Mouse (Mus musculus) embryonic stem cell, embryonic (primary cell): ENCODE results near the gene Tnip1.

ENCODE experiments used
- CTCF ChIA-PET, 4 experiments: fragments of 300-600 bp in 2 of 4; fragments of 350-600 bp in 2 of 4; sonication (Branson Sonifier 250); formaldehyde crosslinking; loops; one replicate each; lab custom pipeline; 2022; ENCODE audit warnings: inconsistent platforms in 2 of 4; lab: Charles Lee
- POLR2A ChIA-PET, 4 experiments: fragments of 300-600 bp in 2 of 4; fragments of 350-600 bp in 2 of 4; sonication (Branson Sonifier 250); formaldehyde crosslinking; loops; one replicate each; lab custom pipeline; 2022; ENCODE audit warnings: antibody characterized with exemption in 4 of 4, inconsistent platforms in 1 of 4; lab: Charles Lee

Tnip1 gene

DNA sequence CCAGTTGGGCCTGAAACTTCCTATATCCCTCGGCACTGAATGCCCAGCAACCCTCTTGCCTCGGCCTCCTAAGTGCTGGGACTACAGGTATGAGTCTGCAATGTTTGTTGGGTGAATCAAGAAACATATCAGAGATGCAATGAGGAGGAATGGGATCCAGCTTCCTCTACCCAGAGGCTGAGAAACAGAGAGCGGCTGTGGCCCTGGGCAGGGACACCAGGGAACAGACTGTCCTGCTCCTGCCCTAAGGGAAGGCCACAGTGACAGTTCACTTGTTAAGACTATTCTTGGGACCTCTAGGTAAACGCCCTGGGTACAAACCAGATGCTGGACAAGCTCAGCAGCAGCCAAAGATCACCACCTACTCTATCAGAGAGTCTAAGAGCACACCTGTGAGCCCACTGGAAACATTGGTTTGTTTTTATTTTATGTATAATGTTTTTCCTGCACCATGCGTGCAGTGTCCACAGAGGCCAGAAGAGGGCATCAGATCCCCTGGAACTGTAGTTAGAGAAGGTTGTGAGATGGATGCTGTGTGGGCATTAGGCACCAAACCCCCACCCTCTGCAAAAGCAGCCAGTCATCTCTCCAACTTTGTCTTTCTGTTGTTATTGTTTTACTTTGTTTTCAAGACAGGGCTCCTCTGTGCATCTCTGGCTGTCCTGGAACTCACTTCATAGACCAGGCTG is 31.2 kb downstream of the Tnip1 start:
- CTCF ChIA-PET: interaction anchor here (0.6 to 4.8 kb wide), 14 partner anchors 10 to 227 kb away, joined by 3 to 114 read pairs (median 6); no protein-coding TSS in a partner anchor

DNA sequence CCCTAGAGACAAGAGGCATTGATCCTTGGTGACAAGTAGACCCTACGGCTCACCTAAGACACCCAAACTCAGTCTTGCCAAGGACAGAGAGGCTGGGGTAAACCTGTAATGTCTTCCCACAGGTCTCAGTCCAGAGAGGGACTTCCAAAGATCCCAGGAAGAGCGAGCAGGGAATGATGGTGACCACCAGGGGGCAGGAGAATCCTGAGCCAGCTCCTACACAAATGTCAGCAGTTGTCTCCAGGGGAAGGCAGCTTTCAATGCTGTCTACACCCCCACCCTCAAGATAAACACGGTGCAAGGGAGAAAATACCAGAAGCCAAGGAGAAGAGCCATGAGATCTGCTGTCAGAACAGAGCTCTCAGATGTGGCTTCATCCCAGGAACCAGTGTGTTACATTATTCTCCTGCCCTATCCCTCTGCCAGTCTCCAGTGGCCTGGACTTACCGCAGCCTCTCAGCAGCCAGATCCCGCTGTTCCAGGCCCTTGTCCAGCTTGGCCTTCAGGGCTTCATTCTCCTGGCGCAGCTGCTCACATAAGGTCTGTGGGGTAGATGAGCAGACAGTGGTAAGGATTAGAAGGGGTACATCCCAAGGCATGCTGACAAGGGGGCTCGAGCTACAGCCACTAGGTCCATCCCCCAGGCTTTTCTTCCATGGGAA is 32.3 kb downstream of the Tnip1 start:
- CTCF ChIA-PET: interaction anchor here (0.6 to 4.8 kb wide), 45 partner anchors 9 to 1238 kb away, joined by 3 to 114 read pairs (median 4); partner anchors contain the start of genes Cdc42se2 (in 1 of the 4) and Tnip1 (in 1 of the 4)
- POLR2A ChIA-PET: interaction anchor here in 3 of 4 experiments (0.6 to 3.0 kb wide), 25 partner anchors 8 to 550 kb away, joined by 3 to 17 read pairs (median 5); partner anchors contain the start of genes Tnip1 (in 2 of the 3), Gpx3 (in 1 of the 3) and Rapgef6 (in 1 of the 3)

More for the DNA sequence above, 31.2 kb downstream of the Tnip1 start:
- POLR2A ChIA-PET: interaction anchor here in 2 of 4 experiments (1.3 to 3.0 kb wide), 7 partner anchors 12 to 55 kb away, joined by 3 to 17 read pairs (median 6); partner anchors contain the start of genes Tnip1 (in 2 of the 2) and Gpx3 (in 1 of the 2)

DNA sequence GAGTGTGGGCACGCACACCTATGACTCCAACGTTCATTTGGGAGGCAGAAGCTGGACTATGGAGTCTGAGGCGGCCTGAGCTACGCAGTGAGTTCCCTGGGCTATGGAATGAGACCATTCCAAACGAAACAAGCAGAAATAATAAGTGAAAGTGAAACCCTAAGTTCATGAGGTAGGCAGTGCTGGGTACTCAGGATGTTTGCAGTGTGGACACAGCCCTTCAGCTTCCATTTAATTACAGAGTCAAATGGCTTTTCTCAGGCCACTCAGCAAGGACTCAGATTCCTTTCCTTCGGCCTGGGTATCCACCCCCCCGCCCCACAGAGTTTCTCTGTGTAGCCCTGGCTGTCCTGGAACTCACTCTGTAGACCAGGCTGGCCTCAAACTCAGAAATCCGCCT is 33.0 kb downstream of the Tnip1 start:
- ChIA-PET CTCF (interaction anchor here (0.5 to 4.8 kb wide), 47 partner anchors 8 to 573 kb away, joined by 3 to 114 read pairs (median 4); partner anchors contain the start of genes Cdc42se2 (in 1 of the 4) and Tnip1 (in 1 of the 4)), POLR2A (interaction anchor here in 3 of 4 experiments (0.7 to 3.0 kb wide), 27 partner anchors 9 to 551 kb away, joined by 3 to 17 read pairs (median 5); partner anchors contain the start of genes Tnip1 (in 2 of the 3), Gpx3 (in 1 of the 3) and Rapgef6 (in 1 of the 3))

DNA sequence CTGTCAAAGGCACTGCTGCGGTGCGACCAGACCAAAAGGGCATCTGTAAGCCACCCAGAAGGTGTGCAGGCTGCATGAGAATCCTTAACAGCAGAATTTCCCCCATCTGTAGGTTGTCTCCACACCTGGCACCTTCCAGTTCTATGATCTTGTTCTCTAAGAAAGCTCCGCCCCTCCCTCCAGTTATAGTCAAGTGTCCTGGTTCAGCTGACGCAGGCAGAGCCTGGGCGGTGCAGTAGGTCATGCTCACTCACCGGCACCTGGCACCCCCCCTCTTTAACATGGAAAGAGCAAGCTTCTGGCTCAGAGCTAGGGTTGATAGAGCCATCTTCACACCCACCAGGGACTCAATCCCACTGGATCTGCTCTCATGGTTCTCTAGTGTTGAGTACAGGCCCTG is 33.4 kb downstream of the Tnip1 start:
- CTCF ChIA-PET: interaction anchor here (0.5 to 4.8 kb wide), 25 partner anchors 8 to 574 kb away, joined by 3 to 114 read pairs (median 4); partner anchors contain the start of gene Cdc42se2 (in 1 of the 4)
- POLR2A ChIA-PET: interaction anchor here in 3 of 4 experiments (0.7 to 3.0 kb wide), 25 partner anchors 9 to 551 kb away, joined by 3 to 17 read pairs (median 5); partner anchors contain the start of gene Tnip1 (in 1 of the 3)

DNA sequence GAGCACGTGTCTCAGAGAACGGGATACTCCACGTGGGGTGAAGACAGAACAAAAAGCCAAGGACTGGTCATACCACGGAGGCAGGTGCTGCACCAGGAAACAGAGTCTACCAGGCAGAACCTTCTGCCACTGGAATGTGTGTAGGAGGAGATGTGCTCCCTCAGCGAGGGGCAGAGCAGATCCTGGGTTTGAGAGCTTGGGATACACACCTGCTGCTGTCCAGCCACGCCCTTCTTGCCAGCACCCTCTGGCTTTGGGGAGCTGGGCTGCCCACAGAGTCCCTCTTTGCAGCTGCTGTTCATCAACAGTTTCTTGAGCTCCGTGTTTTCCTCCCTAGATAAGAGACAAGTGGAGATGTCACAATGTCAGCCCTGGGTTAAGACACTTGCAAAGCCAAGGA is 33.8 kb downstream of the Tnip1 start:
- CTCF ChIA-PET: interaction anchor here in 3 of 4 experiments (0.7 to 4.8 kb wide), 22 partner anchors 8 to 457 kb away, joined by 3 to 114 read pairs (median 5); partner anchors contain the start of gene Cdc42se2 (in 1 of the 3)

DNA sequence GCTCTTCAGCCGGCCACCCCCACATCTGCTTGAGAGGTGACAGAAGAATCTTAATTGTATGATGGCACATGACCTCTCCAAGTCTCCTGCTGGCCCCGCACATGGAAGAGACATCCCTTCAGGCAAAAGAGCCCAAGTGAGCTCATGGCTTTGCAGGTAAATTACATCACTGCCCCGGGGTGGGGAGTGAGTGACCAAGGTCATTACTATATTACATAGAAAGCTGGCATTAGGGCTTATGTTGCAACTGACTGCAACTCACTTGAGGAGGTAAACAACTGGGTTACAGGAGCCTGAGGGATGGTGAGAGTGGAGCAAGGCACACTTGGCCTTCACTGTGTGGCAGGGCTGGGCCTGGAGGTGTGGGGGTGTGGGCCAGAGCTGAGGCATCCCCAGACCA is 34.5 kb downstream of the Tnip1 start:
- POLR2A ChIA-PET: interaction anchor here in 3 of 4 experiments (0.6 to 2.8 kb wide), 22 partner anchors 8 to 269 kb away, joined by 3 to 10 read pairs (median 4); partner anchors contain the start of gene Tnip1 (in 1 of the 3)
- CTCF ChIA-PET: interaction anchor here (0.5 to 4.8 kb wide), 36 partner anchors 9 to 592 kb away, joined by 3 to 114 read pairs (median 4); partner anchors contain the start of genes Gpx3 (in 1 of the 4) and Tnip1 (in 1 of the 4)

More for the DNA sequence above, 33.8 kb downstream of the Tnip1 start:
- POLR2A ChIA-PET: interaction anchor here in 3 of 4 experiments (0.7 to 3.0 kb wide), 21 partner anchors 8 to 95 kb away, joined by 3 to 17 read pairs (median 4); no protein-coding TSS in a partner anchor

DNA sequence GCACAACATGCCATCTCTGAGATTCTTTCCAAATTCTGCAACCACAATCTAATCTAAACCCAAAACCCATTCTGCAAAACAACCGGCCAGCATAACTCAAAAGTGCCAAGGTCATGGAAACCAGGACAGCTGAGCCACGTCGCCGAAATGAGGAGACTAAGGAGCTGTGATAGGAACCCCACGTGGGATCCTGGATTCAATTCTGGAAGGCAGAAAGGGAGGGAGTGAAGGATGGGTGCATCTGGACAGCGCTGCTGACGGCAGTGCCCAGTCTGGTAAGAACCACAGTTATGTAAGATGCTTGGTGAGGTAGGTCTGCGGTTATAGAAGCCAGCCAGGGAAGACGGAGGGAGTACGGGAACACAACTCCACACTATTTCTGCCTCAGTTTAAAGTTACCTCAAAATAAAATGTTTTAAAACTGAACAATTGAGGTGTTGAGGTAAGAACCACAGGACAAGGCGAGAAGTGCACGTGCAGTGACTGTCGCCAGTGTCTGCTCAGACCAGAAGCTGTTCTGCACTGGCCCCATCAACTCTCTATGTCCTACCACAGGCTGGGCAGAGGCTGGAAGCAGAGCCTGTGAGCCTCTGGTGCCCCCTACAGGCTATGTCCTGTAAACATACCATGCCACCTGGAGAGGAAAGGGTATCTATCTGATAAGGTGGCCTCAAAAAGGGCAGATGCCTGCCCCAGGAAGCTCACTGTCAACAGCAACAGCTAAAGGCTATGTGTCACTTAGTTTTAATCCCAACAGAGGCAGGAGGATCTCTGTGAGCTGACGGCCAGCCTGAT is 35.2 kb downstream of the Tnip1 start:
- CTCF ChIA-PET: interaction anchor here (0.5 to 4.8 kb wide), 33 partner anchors 9 to 593 kb away, joined by 3 to 114 read pairs (median 4); partner anchors contain the start of genes Gpx3 (in 1 of the 4) and Tnip1 (in 1 of the 4)
- POLR2A ChIA-PET: interaction anchor here in 2 of 4 experiments (0.6 to 2.8 kb wide), 19 partner anchors 7 to 269 kb away, joined by 3 to 10 read pairs (median 4); partner anchors contain the start of gene Tnip1 (in 1 of the 2)

DNA sequence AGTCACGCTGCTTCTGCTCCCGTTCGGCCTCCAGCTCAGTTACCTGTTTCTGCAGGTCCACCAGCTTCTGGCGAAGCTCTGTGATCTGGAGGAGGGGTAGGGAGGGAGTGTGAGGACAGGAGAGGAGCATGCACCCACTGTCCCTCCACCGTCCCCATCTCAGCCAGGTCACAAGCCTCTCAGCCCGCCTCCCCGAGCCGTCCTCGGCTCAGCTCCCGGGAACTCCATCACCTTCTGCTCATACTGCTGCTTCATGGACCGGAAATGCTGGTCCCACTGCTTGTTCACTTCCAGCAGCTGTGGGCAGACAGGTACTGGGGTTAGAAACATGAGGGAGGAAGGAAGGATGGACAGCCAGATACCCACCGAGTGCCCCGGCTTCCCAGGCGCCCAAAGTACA is 38.6 kb downstream of the Tnip1 start:
- CTCF ChIA-PET: interaction anchor here in 3 of 4 experiments (0.7 to 1.5 kb wide), 4 partner anchors 22 to 128 kb away, joined by 3 to 4 read pairs (median 4); partner anchors contain the start of genes Gpx3 (in 1 of the 3) and Lyrm7 (in 1 of the 3)

DNA sequence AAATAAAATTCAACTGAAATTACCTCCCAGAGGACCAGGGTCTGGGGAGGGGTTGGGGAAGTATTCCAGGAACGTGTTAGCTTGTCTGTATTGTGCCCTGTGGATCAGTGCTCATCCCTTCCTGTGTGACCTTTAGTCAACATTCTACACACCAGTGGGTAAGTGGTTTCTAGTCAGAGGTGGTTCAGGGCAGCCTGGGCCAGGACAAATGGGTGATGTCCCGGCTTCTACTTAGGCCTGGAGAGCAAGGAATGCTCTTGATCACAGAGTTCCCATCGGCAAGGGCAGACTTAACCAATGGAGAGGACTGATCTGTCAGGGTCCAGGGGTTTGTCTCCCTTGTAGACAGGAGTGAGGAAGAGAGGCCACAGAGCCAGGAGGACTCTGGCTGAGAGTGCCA is 40.2 kb downstream of the Tnip1 start:
- ChIA-PET POLR2A (interaction anchor here in 3 of 4 experiments (0.5 to 2.1 kb wide), 10 partner anchors 12 to 175 kb away, joined by 3 to 8 read pairs (median 4); partner anchors contain the start of genes Gm2a (in 1 of the 3) and Gpx3 (in 1 of the 3)), CTCF (interaction anchor here in 3 of 4 experiments (1.1 to 2.5 kb wide), 6 partner anchors 8 to 65 kb away, joined by 3 to 7 read pairs (median 4); no protein-coding TSS in a partner anchor)

More for the DNA sequence above, 38.6 kb downstream of the Tnip1 start:
- POLR2A ChIA-PET: interaction anchor here in 2 of 4 experiments (0.9 to 1.9 kb wide), 5 partner anchors 11 to 60 kb away, joined by 3 to 4 read pairs (median 3); no protein-coding TSS in a partner anchor

DNA sequence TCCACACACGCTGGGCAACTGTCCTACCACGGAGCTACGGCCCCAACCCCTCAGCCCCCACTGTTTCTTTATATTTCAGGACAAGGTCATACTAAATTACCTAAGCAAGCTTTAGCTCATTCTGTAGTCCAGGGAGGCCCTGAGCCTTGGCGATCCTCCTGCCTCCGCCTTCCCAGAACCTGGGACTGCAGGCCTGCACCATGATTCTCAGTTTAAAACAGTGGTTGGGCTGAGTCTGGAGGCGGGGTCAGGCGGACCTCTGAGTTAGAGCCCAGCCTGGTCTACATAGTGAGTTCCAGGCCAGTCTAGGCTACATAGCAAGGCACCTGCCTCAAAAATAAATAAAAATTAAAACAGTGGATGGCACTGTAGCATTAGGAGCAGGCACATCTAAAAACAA is 40.9 kb downstream of the Tnip1 start:
- ChIA-PET CTCF (interaction anchor here in 3 of 4 experiments (1.1 to 2.5 kb wide), 5 partner anchors 9 to 66 kb away, joined by 3 to 7 read pairs (median 3); no protein-coding TSS in a partner anchor), POLR2A (interaction anchor here in 2 of 4 experiments (0.9 to 2.7 kb wide), 9 partner anchors 11 to 166 kb away, joined by 3 to 8 read pairs (median 5); partner anchors contain the start of genes Gpx3 (in 1 of the 2) and Lyrm7 (in 1 of the 2))

DNA sequence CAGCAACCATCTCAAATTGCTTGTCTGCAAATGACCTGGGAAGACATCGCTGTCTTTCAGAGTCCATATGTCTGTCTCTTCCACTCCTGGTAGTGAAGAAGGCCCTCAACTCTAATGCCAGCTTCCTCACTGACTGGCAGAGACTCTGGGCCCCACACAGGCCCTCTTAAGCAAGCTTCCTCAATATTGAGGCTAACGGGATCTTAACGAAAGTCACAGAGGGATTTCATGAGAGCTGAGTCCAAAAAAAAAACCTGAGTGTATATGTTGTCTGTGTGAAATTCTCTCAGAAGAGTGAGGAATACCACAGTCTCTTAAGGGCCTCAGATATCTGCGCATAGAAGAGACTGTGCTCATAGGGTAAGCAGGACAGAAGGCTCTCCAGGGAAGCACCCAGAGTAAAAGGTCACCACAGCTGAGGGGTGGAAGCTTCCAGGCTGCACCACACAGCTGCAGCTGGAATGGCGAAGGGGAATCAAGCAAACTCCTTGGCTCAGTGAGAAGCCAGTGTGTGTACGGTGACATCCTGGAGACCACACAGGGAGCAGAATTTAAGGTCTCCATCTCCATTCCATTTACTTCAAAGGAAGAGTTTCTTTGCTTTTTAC is 41.6 kb downstream of the Tnip1 start:
- CTCF ChIA-PET: interaction anchor here in 3 of 4 experiments (0.6 to 2.5 kb wide), 7 partner anchors 9 to 427 kb away, joined by 3 to 7 read pairs (median 3); no protein-coding TSS in a partner anchor
- POLR2A ChIA-PET: interaction anchor here in 3 of 4 experiments (0.6 to 2.7 kb wide), 10 partner anchors 8 to 61 kb away, joined by 3 to 8 read pairs (median 6); partner anchors contain the start of gene Lyrm7 (in 1 of the 3)

DNA sequence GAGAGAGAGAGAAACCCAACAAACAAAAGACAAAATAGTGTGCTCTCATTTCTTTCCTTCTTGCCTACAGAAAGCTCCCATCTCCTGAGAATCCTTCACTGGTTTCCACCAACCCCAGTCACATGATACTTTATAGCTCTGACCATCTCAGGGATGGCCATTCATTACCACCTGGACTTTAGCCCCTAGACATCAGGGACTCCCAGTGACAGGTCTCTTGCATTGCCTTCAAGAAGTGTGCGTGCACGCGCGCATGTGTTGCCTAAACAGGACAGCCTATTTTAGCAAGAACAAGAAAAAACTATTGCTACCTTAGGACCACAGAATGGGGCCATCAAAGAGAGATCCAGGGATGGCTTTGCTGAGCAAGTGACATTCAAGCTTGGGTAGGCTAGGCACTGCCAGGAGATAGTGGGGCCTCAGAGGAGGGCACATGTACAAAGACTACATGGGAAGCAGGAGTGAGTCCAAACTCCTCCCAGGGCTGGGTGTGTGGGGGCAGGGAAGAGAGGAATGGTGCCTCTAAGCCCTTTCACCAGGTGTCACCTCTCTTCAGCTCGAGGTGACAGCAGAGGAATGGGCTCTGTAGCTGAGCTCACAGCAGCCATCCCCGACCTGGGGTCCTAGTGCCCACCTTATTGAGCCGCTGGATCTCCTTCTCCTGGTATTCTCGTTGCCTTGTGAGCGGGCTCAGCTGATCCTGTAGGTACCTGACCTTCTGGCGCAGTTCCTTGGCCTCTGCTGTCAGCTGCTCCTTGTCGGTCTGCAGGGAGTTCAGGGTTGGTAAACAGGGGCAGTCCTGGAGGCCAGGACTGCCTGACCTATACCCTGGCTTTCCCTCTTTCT is 42.4 kb downstream of the Tnip1 start:
- CTCF ChIA-PET: interaction anchor here in 3 of 4 experiments (0.5 to 2.5 kb wide), 8 partner anchors 9 to 427 kb away, joined by 3 to 7 read pairs (median 4); no protein-coding TSS in a partner anchor

DNA sequence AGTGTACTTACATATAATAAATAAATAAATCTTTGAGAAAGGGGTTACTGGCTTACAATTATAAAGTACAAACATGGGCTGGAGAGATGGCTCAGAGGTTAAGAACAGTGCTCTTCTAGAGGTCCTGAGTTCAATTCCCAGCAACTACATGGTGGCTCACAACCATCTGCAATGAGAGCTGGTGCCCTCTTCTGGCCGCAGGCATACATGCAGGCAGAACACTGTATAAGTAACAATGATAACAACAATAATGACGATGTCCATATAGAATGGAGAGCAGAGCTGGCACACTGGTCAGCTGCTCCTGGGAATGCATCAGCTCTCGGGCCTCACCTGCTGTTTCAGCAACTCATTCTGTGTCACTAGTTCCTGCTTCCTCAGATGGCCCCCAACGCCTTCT is 44.4 kb downstream of the Tnip1 start:
- POLR2A ChIA-PET: interaction anchor here in 3 of 4 experiments (0.5 to 2.5 kb wide), 10 partner anchors 10 to 1578 kb away, joined by 3 to 7 read pairs (median 3); partner anchors contain the start of genes Gpx3 (in 1 of the 3) and Tnip1 (in 1 of the 3)
- CTCF ChIA-PET: interaction anchor here (0.6 to 4.1 kb wide), 25 partner anchors 10 to 1696 kb away, joined by 3 to 28 read pairs (median 4); no protein-coding TSS in a partner anchor

More for the DNA sequence above, 42.4 kb downstream of the Tnip1 start:
- POLR2A ChIA-PET: interaction anchor here (0.6 to 2.7 kb wide), 12 partner anchors 9 to 60 kb away, joined by 3 to 8 read pairs (median 4); partner anchors contain the start of gene Lyrm7 (in 2 of the 4)

DNA sequence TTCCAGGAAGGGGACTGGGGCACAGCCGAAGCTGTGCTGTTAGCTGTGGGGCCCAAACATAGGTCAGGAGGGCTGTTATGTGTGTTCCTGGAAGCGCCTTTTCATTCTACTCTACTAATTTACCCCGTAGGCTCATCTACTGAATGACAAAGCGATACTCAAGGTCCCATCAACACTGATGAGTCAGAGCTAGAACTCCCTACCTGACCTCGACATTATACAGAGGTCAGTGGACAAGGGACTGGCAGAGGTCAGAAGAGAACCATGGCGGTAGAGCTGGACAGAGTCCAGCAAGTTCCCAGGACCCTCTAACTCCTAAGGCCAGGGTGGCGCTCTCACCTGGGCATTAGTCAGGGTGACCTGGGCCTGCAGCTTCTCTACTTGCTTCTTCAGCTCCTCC is 45.3 kb downstream of the Tnip1 start:
- POLR2A ChIA-PET: interaction anchor here in 3 of 4 experiments (0.5 to 2.5 kb wide), 8 partner anchors 10 to 180 kb away, joined by 3 to 7 read pairs (median 4); partner anchors contain the start of genes Gm2a (in 1 of the 3), Gpx3 (in 1 of the 3) and Tnip1 (in 1 of the 3)

More for the DNA sequence above, 45.3 kb downstream of the Tnip1 start:
- CTCF ChIA-PET: interaction anchor here (1.1 to 4.1 kb wide), 12 partner anchors 10 to 67 kb away, joined by 3 to 28 read pairs (median 5); no protein-coding TSS in a partner anchor
